Mouse (Mus musculus) embryonic facial prominence, embryonic 11.5 days (tissue): ENCODE results near the gene Plxna1. TPM values are rescaled to one million over a fixed set of nuclear protein-coding genes. Genes with fewer than 3 reads are reported as not detected.

Experiments used
- ATAC-seq: fragments of 200-750 bp; cut with Nextera tagmentation; replicated peaks from 2 replicates; pipeline ENCODE4 v1.8.0; 2017; ENCODE audit warnings: low read depth; ENCODE audit not compliant: insufficient number of reproducible peaks, low FRiP score, low TSS enrichment
- DNase-seq: peaks from one replicate; pipeline ENCODE4 v3.0.0-alpha.2; 2015; ENCODE audit warnings: low spot score
- H3K27ac ChIP-seq: fragments of 300-500 bp; sonication (generic); replicated peaks from 2 replicates; pipeline ENCODE4 v1.5.1; 2014; ENCODE audit warnings: mild to moderate bottlenecking, low read depth, low read length, control low read depth
- H3K27me3 ChIP-seq: fragments of 300-500 bp; sonication (generic); 2 replicates; pipeline ENCODE4 v1.6.1; 2014; ENCODE audit warnings: mild to moderate bottlenecking, low read length, moderate library complexity, mixed read lengths; ENCODE audit not compliant: control insufficient read depth, insufficient read depth
- H3K36me3 ChIP-seq: fragments of 300-500 bp; sonication (generic); replicated peaks from 2 replicates; pipeline ENCODE4 v1.6.1; 2014; ENCODE audit warnings: low read depth, mild to moderate bottlenecking, low read length, moderate library complexity, mixed read lengths; ENCODE audit not compliant: control insufficient read depth, insufficient read depth
- H3K4me1 ChIP-seq: fragments of 300-500 bp; sonication (generic); 2 replicates; pipeline ENCODE4 v1.6.1; 2014; ENCODE audit warnings: low read length, mixed read lengths; ENCODE audit not compliant: control insufficient read depth, insufficient read depth
- H3K4me2 ChIP-seq: fragments of 300-500 bp; sonication (generic); 2 replicates; pipeline ENCODE4 v1.6.1; 2014; ENCODE audit warnings: low read depth, mild to moderate bottlenecking, control low read depth, low read length, moderate library complexity
- H3K4me3 ChIP-seq: fragments of 300-500 bp; sonication (generic); 2 replicates; pipeline ENCODE4 v1.5.1; 2014; ENCODE audit warnings: low read depth, low read length, control low read depth
- H3K9ac ChIP-seq: fragments of 300-500 bp; sonication (generic); replicated peaks from 2 replicates; pipeline ENCODE4 v1.6.1; 2014; ENCODE audit warnings: mild to moderate bottlenecking, control low read depth, low read length
- H3K9me3 ChIP-seq: fragments of 300-500 bp; sonication (generic); replicated peaks from 2 replicates; pipeline ENCODE4 v1.6.1; 2016; ENCODE audit warnings: mild to moderate bottlenecking, low read length, inconsistent platforms, mixed read lengths; ENCODE audit not compliant: control insufficient read depth
- WGBS: fragments of 180-500 bp; shearing (Covaris S2); extraction: QIAGEN DNeasy Blood & Tissue Kit; methylation state at CpG from one replicate; pipeline ENCODE4 v1.1.7; 2014; 5-methylcytosine and 5-hydroxymethylcytosine counted together
- polyA plus RNA-seq: library from polyadenylated mRNA; unstranded; fragments of >200 nt; fragmentation: Nextera tagmentation; extraction: Ambion mirVana; gene quantifications from 2 replicates; pipeline ENCODE4 v1.2.1, GENCODE M21; 2014

The Plxna1 gene
- polyA plus RNA-seq, result 15.9 and 18.1 TPM in 2 replicates

- Histone ChIP-seq H3K36me3 (no peaks in the 10 kb centered on the region), H3K4me1 (peaks cover 4% of the 10 kb centered on the region), H3K4me2 (peak within 1 kb of the TSS; percentile 91), H3K9me3 (no peaks in the 10 kb centered on the region), H3K9ac (peak within 1 kb of the TSS; percentile 98), H3K27ac (peak within 1 kb of the TSS; percentile 67), H3K27me3 (no peaks in the 10 kb centered on the region), H3K4me3 (peak within 1 kb of the TSS; percentile 98)
- WGBS, result 1% methylated on average over 57 of the region's 110 CpGs
- ATAC-seq, result peak; percentile 78
- DNase-seq, result peak; percentile 74
These were observed at the start of gene Plxna1 for GRCm38 (mm10) chr6:89362281-89363106. TSS of gene Plxna1 (minus strand) at chr6:89362620.

GRCm38 (mm10) chr6:89409041-89409440 is 46.6 kb upstream of the Plxna1 start:
- Histone ChIP-seq H3K36me3 (no peaks in the 10 kb centered on the region), H3K9ac (no peak overlapping the region), H3K9me3 (no peaks in the 10 kb centered on the region), H3K4me1 (no peaks in the 10 kb centered on the region), H3K27me3 (no peaks in the 10 kb centered on the region), H3K4me3 (no peak overlapping the region), H3K27ac (no peak overlapping the region), H3K4me2 (no peak overlapping the region)
- DNase-seq (no peak), ATAC-seq (no peak)
- 81% methylated on average over 1 of the region's 1 CpGs for WGBS

- Histone ChIP-seq H3K4me1 (no peaks in the 10 kb centered on the region), H3K27ac (no peak overlapping the region), H3K4me3 (no peak overlapping the region), H3K9me3 (no peaks in the 10 kb centered on the region), H3K36me3 (no peaks in the 10 kb centered on the region), H3K4me2 (no peak overlapping the region), H3K9ac (no peak overlapping the region), H3K27me3 (no peaks in the 10 kb centered on the region)
- DNase-seq (no peak), ATAC-seq (no peak)
- 86% methylated on average over 5 of the region's 5 CpGs for WGBS
These were observed 45.8 kb upstream of the Plxna1 start for GRCm38 (mm10) chr6:89408259-89408658.

GRCm38 (mm10) chr6:89407247-89407889 is 44.9 kb upstream of the Plxna1 start:
- H3K36me3 ChIP-seq, result no peaks in the 10 kb centered on the region
- peak; percentile 44 for ATAC-seq
- no peaks in the 10 kb centered on the region for H3K9me3 ChIP-seq
- no peak overlapping the region for H3K4me3 ChIP-seq
- no peak overlapping the region for H3K9ac ChIP-seq
- DNase-seq, result no peak
- no peak overlapping the region for H3K27ac ChIP-seq
- WGBS, result 75% methylated on average over 3 of the region's 3 CpGs
- no peaks in the 10 kb centered on the region for H3K27me3 ChIP-seq
- no peaks in the 10 kb centered on the region for H3K4me1 ChIP-seq
- H3K4me2 ChIP-seq, result no peak overlapping the region

- Histone ChIP-seq H3K4me2 (no peak overlapping the region), H3K27me3 (no peaks in the 10 kb centered on the region), H3K9me3 (no peaks in the 10 kb centered on the region), H3K27ac (no peak overlapping the region), H3K9ac (no peak overlapping the region), H3K4me1 (no peaks in the 10 kb centered on the region), H3K4me3 (no peak overlapping the region), H3K36me3 (no peaks in the 10 kb centered on the region)
- 81% methylated on average over 2 of the region's 2 CpGs for WGBS
- no peak for DNase-seq
- no peak for ATAC-seq
These were observed 42.5 kb upstream of the Plxna1 start for GRCm38 (mm10) chr6:89404964-89405363.

GRCm38 (mm10) chr6:89403257-89404225 is 41.1 kb upstream of the Plxna1 start:
- Histone ChIP-seq H3K4me2 (no peak overlapping the region), H3K27me3 (no peaks in the 10 kb centered on the region), H3K27ac (no peak overlapping the region), H3K4me3 (no peak overlapping the region), H3K4me1 (no peaks in the 10 kb centered on the region), H3K36me3 (no peaks in the 10 kb centered on the region), H3K9ac (no peak overlapping the region), H3K9me3 (no peaks in the 10 kb centered on the region)
- no peak for DNase-seq
- no peak for ATAC-seq
- 84% methylated on average over 2 of the region's 2 CpGs for WGBS

- ATAC-seq (no peak), DNase-seq (no peak)
- Histone ChIP-seq H3K4me1 (no peaks in the 10 kb centered on the region), H3K36me3 (no peaks in the 10 kb centered on the region), H3K9me3 (no peaks in the 10 kb centered on the region), H3K27ac (no peak overlapping the region), H3K27me3 (no peaks in the 10 kb centered on the region), H3K9ac (no peak overlapping the region), H3K4me3 (no peak overlapping the region), H3K4me2 (no peak overlapping the region; the same call in 1 of the 2 replicates)
- 63% methylated on average over 2 of the region's 2 CpGs for WGBS
These were observed 40.0 kb upstream of the Plxna1 start for GRCm38 (mm10) chr6:89402406-89402805.
